Mouse (Mus musculus) megakaryocyte, embryonic 14.5 days (primary cell): ENCODE measurements around the gene Tmem19. TPM values are rescaled to one million over a fixed set of nuclear protein-coding genes. Genes with fewer than 3 reads are reported as not detected.

ENCODE experiments used
- H3K27me3 ChIP-seq: replicated peaks from 2 replicates; pipeline ENCODE3; 2012; ENCODE audit warnings: inconsistent platforms
- H3K36me3 ChIP-seq: replicated peaks from 2 replicates; pipeline ENCODE3; 2012; ENCODE audit warnings: low read length, inconsistent platforms, mixed read lengths
- H3K4me1 ChIP-seq: 2 replicates; pipeline ENCODE4 v1.6.1; 2012; ENCODE audit warnings: inconsistent platforms
- H3K4me3 ChIP-seq: replicated peaks from 2 replicates; pipeline ENCODE3; 2012; ENCODE audit warnings: moderate library complexity, mild to moderate bottlenecking, inconsistent platforms
- H3K9me3 ChIP-seq: 2 replicates; pipeline ENCODE4 v1.6.1; 2012; ENCODE audit warnings: inconsistent platforms
- FLI1 ChIP-seq: IDR thresholded peaks from 2 replicates; pipeline ENCODE4 v1.6.1; 2012; ENCODE audit warnings: low read length, inconsistent platforms, mixed read lengths
- GATA1 ChIP-seq: IDR thresholded peaks from 3 replicates; pipeline ENCODE4 v1.6.1; 2012; ENCODE audit warnings: mixed read lengths, low read length, inconsistent platforms, borderline replicate concordance
- polyA plus RNA-seq: library from polyadenylated mRNA; stranded (reverse); fragments of >175 nt; gene quantifications from 2 replicates; pipeline ENCODE4 v1.2.3, GENCODE M21; 2012; ENCODE audit warnings: low replicate concordance; ENCODE audit not compliant: insufficient read depth

Tmem19 gene
- polyA plus RNA-seq: 6.1 and 9.6 TPM in 2 replicates

GRCm38 (mm10) chr10:115361840-115362622, at the start of gene Tmem19:
Gene Tmem19, minus strand, starts transcription at chr10:115362501.
- peaks cover 25% of the 10 kb centered on the region for H3K36me3 ChIP-seq
- TF ChIP-seq GATA1: no peak
- no peaks in the 10 kb centered on the region for H3K27me3 ChIP-seq
- peak within 1 kb of the TSS; percentile 94 for H3K4me3 ChIP-seq
- no peaks in the 10 kb centered on the region for H3K9me3 ChIP-seq
- H3K4me1 ChIP-seq: peaks cover 70% of the 10 kb centered on the region

- peaks cover 92% of the 10 kb centered on the region for H3K36me3 ChIP-seq
- no peaks in the 10 kb centered on the region for H3K9me3 ChIP-seq
- no peaks in the 10 kb centered on the region for H3K27me3 ChIP-seq
- no peak overlapping the region for H3K4me3 ChIP-seq
- no peaks in the 10 kb centered on the region for H3K4me1 ChIP-seq
- TF ChIP-seq FLI1 (no peak), GATA1 (no peak)
These were observed 44.1 kb upstream of the Tmem19 start for GRCm38 (mm10) chr10:115406393-115406792.

DNA sequence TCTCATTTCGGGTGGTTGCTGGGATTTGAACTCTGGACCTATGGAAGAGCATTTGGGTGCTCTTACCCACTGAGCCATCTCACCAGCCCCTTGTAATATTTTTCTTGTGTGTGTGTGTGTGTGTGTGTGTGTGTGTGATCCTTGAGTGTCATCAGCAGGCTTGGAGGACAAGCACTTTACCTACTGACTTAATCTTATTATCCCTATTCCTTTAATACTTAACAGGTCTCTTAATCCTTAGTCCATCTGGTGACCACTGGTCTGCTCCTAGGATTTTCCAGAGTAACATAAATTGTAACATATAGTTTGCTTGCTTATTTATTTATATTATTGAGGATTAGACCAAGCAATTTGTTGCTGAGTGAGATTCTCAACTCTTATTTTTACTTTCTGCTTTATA, 29.6 kb upstream of the Tmem19 start:
- peaks cover 88% of the 10 kb centered on the region for H3K36me3 ChIP-seq
- TF ChIP-seq GATA1 (no peak), FLI1 (no peak)

DNA sequence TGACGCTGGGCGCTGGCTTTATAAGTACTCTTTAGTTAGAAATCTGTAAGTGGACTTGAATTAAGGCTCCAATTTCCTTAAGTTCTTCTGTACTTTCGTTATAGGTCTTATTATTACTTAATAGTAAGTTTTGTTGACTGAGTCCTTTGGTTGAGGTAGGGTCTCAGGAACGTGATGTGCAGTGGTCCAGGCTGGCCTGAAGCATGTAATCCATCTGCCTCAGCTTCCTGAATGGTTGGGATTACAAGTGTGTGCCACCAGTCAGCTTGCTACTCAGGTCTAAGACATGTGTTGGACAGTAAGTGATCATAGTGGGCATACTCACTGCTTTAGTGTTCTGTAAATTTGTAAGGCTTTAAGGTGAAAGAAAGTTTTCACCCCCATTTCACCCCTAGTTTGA, 28.8 kb upstream of the Tmem19 start:
- Histone ChIP-seq H3K4me1 (peaks cover 42% of the 10 kb centered on the region), H3K9me3 (no peaks in the 10 kb centered on the region), H3K27me3 (no peaks in the 10 kb centered on the region), H3K4me3 (peak overlapping the region; percentile 76), H3K36me3 (peaks cover 80% of the 10 kb centered on the region)
- TF ChIP-seq GATA1 (no peak), FLI1 (no peak)

More for the DNA sequence above, 29.6 kb upstream of the Tmem19 start:
- Histone ChIP-seq H3K4me1 (peaks cover 46% of the 10 kb centered on the region), H3K27me3 (no peaks in the 10 kb centered on the region), H3K9me3 (no peaks in the 10 kb centered on the region), H3K4me3 (no peak overlapping the region)

GRCm38 (mm10) chr10:115387891-115388290, 25.6 kb upstream of the Tmem19 start:
- H3K36me3 ChIP-seq: peaks cover 49% of the 10 kb centered on the region
- H3K27me3 ChIP-seq: no peaks in the 10 kb centered on the region
- peak overlapping the region; percentile 12 for H3K4me3 ChIP-seq
- TF ChIP-seq GATA1 (no peak), FLI1 (no peak)
- H3K9me3 ChIP-seq: no peaks in the 10 kb centered on the region
- H3K4me1 ChIP-seq: peaks cover 35% of the 10 kb centered on the region

DNA sequence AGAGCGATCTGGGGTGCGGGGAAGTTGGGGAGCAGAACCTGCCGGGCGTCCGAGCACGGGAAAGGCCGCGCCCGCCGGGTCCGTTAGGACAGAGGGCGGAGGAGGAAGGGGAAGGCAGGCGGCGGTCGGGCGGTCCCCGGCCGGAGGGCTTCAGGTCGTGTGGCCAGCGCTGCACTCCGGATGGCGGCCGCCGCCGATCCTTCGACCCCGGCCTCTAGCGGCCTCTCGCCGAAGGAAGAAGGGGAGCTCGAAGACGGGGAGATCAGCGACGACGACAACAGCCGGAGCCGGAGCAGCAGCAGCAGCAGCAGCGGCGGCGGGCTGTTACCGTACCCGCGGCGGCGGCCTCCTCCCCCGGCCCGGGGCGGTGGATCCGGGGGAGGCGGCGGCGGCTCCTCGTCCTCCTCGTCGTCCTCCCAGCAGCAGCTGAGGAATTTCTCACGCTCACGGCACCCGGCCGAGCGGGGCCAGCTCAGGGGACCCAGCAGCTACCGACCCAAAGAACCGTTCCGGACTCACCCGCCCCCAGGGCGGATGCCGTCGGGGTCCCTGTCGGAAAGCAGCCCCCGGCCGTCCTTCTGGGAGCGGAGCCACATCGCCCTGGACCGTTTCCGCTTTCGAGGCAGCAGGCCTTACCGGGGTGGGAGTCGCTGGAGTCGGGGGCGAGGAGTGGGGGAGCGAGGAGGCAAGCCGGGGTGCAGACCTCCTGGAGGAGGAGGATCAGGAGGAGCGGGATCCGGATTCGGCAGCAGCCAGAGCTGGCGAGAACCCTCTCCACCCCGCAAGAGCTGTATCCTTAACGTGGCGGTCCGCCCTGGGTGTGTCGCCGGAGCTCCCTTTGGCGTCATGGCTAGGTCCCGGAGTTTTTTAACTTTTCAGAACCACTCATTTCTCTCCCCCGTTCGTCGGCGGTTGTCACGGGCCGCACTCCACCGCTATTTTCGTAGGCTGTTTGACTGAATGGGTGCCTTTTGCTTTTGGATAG, 23.0 kb upstream of the Tmem19 start:
- H3K4me1 ChIP-seq: peaks cover 46% of the 10 kb centered on the region
- no peak for TF ChIP-seq FLI1
- no peak for TF ChIP-seq GATA1
- peak overlapping the region; percentile 94 for H3K4me3 ChIP-seq
- H3K36me3 ChIP-seq: peaks cover 41% of the 10 kb centered on the region
- H3K9me3 ChIP-seq: no peaks in the 10 kb centered on the region
- H3K27me3 ChIP-seq: no peaks in the 10 kb centered on the region

DNA sequence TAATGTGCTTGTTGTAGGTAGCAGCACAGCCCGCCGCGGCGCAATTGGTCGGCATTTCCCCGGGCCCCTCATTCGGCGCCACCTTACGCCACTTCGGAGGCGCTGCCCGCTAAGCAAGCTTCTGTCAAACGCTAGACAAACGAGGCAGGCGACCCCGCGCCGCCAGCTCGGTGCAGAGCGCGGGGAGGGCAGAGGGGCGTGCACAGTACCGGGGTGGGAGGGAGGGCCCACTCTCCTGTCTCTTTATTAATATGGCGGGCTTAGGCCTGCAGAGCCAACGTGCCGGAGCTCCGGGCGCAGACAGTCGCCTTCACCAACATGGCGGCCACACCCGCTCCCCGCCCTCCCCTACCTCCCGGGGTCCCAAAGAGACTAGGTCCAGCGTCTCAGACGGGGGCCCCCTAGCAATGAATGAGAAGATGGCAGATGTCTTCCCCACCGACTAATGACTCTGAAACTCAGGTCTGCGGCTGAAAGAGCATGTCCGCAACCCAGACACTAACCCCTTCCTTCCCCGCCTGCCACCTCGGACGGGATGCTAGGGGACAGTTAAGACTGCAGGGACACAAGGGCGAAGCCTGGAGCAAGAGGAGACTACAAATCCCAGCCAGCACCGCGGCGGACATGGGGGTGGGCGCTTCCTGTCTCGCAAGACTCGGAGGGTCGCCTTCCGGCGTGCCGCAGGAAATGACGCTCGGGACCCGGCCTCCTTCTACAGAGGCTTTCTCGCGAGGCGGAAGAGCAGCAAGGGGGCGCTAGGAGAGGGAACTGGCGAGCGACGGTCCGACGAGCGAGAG, 22.1 kb upstream of the Tmem19 start, which contains the start of the genes Thap2 and Zfc3h1:
Gene Thap2 (minus strand): TSS at position 223 of the 797 bp plus-strand sequence.
Gene Zfc3h1 (plus strand): TSS at position 739 of the 797 bp plus-strand sequence.
- H3K36me3 ChIP-seq: peaks cover 33% of the 10 kb centered on the region
- H3K4me1 ChIP-seq: peaks cover 45% of the 10 kb centered on the region
- H3K27me3 ChIP-seq: no peaks in the 10 kb centered on the region
- peak within 1 kb of the TSS; percentile 94 for H3K4me3 ChIP-seq
- H3K9me3 ChIP-seq: no peaks in the 10 kb centered on the region
- TF ChIP-seq FLI1 (peak; percentile 92), GATA1 (no peak)

DNA sequence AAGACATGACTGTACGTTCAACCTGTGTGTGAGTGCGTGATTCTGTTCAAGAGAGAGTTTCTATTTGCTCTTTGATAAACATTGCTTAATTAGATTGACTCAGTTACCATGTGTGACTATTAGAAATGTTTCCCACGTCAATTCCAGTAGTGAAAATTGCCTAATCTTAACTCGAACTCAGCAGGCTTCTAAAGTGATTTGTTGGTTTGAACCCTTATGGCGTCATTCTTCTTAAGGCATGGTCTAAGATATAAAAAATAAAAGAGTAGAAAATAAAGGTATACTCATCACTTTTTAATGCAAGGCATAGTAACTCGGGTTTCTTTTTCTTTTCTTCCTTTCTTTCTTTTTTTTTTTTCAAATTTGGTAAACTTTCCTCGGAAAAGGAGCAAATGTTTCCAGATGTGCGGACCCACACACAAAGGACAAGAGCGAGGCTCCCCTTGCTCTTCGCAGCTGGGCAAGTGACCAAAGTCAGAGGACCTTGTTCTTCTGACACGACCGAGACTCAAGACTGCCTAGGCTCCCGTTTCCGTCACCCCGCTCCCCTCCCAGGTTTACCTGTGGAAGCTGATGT, 21.4 kb upstream of the Tmem19 start:
- Histone ChIP-seq H3K4me1 (peaks cover 38% of the 10 kb centered on the region), H3K9me3 (no peaks in the 10 kb centered on the region), H3K36me3 (peaks cover 27% of the 10 kb centered on the region), H3K27me3 (no peaks in the 10 kb centered on the region), H3K4me3 (peak overlapping the region; percentile 94)
- TF ChIP-seq GATA1: no peak
- TF ChIP-seq FLI1: no peak
